Mouse (Mus musculus) brain, embryonic 18.5 days (tissue): ENCODE data around the gene Os9.
"Not testable (repeated sequence)": the region's sequence is repeated elsewhere in the genome, so short reads cannot be mapped to it uniquely, and the experiment has no call there.

ENCODE experiments used
- DNase-seq: peaks from one replicate; pipeline ENCODE4 v3.0.0-alpha.2; 2012; ENCODE audit warnings: low read depth, low spot score

Gene Os9

DNA sequence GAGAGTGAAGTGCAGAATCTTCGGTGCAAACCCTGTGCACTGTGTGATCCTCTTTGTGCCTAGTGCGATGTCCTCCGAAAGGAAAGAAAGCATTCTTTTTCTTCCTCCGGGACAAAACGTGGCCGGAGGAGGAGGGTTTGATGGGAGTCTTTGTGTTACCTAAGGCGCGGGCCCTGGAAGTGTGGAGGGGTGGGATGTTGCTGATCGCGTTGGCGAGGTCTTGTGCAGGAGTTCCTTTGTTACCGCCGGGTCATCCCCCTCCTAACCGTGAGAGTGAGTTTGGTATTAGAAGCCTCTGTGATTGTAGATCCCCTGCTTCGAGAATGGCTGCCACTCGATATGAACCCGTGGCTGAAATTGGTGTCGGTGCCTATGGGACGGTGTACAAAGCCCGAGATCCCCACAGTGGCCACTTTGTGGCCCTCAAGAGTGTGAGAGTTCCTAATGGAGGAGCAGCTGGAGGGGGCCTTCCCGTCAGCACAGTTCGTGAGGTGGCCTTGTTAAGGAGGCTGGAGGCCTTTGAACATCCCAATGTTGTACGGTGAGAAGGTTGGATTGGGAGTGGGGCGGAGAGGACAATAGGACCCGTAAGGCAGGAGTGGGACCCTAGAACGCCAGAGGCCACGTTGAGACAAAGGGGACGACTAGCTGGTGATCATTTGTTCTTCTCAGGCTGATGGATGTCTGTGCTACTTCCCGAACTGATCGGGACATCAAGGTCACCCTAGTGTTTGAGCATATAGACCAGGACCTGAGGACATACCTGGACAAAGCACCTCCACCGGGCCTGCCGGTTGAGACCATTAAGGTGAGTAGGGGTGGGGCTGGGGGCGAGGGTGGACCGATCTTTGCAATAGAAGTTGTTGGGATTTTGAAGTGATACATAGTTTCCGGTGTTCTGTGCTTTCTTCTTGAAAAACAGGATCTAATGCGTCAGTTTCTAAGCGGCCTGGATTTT is 56.7 kb downstream of the Os9 start:
- no peak for DNase-seq

DNA sequence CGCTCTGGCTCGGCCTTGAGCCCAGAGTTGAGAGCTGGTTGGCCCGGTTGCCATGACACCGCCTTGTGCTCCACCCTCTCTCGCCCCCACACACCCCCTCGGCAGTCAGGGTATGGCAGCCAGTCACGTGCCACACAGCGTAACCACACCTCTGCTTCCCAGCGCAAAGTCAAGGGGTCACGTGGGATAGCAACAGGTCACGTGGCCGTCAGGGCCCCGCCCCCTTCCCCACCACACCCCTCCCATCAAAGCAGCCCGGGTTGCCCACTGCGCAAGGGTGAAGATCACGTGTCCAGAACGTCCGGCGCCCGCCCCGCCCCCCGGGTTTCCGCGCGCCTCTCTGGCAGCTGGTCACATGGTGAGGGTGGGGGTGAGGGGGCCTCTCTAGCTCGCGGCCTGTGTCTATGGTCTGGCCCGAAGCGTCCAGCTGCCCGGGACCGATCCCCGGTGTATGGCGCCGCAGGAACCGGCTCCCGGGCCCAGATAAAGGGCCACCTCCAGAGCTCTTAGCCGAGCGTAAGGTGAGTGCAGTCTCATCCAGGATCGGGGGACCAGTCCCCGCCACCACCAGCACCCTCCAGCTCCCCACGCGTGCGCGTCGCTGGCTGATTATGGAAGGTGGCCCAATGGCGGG is 57.6 kb downstream of the Os9 start, which contains the start of gene Cdk4:
Gene Cdk4 (plus strand): TSS at position 296 of the 634 bp plus-strand sequence.
- peak; percentile 97 for DNase-seq

DNA sequence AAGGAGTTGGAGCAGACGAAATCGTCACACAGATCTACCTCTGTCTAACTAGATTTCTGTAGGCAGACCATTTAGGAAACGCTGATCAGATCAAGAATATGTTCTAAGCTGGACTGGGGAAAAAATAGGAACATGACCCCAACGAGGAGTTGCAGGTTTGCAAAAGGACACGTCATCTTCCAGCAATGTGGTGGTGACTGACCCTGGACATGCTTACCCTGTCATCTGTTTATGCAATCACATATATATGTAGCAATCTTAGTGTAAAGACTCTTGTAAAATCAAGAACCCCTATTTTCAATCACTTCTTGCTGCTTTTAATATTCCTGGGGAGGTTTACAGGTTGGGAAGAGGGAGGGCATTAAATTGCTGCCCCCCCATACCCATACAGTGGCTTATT is 58.4 kb downstream of the Os9 start:
- no peak for DNase-seq

DNA sequence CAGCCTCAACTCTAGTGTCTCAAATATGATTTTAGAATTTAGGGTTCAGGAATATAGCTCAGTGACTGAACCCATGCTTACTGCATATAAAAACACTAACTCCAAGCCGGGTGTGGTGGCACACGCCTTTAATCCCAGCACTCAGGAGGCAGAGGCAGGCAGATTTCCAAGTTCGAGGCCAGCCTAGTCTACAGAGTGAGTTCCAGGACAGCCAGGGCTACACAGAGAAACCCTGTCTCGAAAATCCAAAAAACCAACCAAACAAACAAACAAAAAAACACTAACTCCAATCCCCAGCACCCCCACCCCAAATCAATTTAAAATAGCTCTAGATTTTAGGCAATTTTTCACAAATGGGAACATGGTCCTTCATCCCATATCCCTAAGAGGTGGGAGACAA is 58.8 kb downstream of the Os9 start:
- not testable (repeated sequence) for DNase-seq

DNA sequence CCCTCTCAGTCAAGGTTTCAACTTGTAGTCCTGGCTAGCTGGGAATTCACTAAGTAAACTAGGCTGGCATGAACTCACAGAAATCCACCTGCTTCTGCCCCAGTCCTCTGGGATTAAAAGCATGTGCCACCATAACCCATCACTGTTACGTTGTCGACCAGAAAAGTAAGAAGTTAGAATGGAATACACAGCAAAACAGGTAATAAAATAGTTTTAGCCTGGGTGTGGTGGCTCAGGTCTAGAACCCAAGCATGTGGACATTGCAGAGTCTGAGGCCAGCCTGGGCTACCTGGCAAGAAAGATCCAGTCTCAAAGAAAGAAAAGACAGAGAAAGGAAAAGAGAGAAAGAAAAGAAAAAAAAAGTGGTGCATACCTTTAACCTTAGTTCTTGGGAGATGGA is 59.4 kb downstream of the Os9 start:
- no peak for DNase-seq

DNA sequence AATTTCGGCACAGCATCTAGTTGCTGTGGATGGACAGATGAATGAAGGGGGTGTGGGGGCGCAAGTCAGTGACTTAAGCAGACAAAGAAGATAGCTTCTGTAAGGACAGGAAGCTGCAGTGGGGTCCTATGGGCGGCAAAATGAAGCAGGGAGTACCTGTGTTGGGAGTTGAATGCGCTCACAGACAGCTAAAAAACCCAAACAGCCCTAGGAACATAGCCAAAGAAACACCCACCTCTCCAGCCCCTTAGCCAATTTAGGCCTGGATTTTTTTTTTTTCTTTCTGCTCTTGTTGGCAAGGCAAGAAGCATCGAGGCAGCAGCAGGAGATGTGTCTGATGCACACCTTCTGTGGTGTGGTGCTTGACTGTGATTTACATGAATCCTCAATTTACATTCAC is 59.8 kb downstream of the Os9 start:
- DNase-seq: no peak

DNA sequence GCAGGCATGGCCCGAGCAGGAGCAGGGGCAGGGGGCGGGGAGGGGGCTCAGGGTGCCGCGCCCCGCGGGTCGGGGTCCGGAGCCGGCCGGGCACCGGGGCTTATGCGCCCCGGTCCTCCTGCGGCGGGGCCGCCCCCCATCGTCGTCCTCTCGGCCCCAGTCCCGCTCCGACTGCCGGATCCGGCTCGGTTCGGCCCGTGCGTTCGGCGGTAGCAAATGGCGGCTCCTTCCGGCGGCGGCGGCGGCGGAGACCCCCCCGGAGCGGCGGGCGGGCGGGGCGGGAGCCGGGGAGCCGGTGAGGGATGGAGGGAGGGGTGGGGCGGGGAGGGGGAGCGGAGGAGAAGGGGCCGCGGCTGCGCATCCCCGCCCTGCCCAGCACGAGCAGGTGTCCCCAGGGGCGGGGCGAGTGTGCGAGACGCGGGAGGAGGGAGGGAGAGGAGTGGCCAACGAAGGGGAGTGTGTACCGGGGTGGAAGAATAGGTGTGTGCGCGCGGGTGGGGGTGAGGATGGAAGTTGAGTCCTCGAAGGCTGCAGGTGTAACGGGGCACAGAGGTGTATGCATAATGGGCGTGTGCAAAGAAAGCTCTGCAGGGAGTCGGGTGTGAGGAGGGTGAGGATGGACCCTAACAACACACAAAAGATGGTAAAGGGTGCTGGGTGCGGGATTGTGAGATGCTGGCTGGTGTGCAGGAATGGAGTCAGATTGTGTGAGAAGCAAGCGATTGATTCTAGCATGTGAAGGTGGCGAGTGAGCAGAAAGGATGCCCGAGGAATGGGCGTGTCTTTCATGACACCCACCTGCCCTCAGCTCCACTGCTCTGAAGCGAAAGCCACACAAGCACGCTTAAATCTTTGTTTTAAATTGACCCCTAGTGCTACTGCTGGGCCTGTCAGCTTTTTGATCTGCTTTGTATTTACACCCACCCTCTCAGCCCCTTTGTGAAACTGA is 60.7 kb downstream of the Os9 start, which contains the start of gene March9:
Gene March9 (minus strand): TSS at position 217 of the 949 bp plus-strand sequence.
- peak; percentile 86 for DNase-seq

DNA sequence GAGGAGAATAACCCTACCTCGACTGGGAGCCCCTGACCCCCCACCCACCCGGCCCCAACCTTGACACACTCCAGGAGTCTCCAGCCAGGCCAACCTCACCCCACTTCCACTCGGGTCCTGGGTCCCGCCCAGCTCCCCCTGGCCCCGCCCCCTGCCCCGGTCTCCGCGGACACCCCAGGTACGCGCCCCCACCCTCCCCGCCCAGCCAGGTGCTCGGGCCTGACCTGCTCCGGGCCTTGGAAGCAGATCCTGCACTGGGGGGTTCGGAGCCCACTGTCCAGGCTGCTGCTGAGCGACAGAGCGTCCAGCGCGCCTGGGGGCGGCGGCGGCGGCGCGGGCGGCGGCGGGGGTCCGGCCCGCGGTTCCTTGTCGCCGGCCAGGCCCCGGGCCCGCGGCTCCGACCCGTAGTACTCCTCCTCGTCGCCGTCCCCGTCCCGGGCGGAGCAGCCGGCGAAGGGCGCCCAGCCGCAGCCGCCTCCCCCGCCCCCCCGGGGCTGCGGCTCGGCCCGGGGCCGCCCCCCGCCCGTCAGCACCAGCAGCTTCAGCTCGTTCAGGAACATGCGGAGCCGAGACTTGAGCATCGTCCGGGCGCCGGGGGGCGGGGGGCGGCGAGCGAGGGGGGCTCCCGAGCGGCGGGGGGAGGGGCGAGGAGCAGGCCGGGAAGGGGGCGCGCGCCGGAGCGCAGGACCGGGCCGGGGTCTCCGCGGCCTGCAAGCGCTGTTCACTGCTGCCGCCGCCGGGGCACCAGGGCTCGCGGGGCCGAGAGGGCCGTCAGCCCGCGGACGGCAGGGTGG is 61.6 kb downstream of the Os9 start:
- no peak for DNase-seq

DNA sequence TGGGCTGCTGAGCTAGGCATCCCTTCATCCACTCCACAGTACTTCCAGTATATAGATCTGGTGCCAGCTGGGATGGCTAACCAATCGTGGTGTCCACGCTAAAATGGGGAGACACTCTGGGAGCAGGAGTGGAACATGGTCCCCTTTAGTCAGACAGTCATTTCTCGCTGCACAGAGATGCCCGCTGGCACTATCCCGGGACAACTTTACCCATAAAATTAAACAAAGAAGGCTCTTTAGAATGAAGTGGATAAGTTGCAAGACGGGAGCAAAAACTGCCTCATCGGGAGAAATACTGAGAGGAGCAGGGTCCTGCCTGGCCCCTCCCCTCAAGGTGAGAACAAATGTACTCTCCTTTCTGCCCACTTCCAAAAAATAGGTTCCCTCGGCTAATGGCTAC is 62.2 kb downstream of the Os9 start:
- no peak for DNase-seq

DNA sequence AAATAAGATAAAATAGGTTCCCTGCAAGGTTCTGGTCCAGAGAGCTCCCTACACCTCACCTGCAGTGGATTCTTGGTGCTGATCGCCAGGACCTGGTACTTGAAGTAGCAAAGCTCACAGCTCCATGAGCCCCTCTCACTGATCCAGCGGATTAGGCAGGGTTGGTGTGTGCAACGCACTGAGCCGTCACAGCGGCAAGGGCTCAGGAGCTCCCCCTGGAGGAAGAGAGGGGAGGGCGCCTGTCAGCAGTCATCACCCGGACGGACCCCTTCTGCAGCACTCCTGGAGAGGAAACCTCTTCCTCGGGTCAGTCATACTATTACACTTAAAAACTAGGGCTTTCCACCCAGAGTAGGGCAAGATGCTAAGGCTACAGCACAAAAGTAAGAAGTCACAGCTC is 62.8 kb downstream of the Os9 start:
- DNase-seq: no peak

DNA sequence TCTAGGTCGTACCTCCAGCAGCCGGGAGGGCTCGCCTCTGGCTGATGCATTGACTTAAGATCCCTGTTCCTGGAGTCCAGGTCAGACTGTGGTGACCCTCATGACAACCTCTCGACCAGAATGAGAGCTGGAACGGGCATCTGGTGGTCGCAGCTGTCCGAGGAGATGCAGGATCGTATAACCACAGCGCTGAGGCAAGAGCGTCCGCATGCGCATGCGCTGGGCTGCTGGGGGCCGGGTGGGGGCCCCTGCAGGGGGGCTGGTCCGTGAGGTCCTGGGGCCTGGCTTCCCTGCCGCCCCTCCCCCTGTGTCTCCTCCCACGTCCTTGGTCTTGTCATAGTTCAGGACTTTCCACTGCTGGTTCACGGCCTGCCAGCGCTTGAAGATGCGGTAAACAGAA is 64.4 kb downstream of the Os9 start:
- no peak for DNase-seq

DNA sequence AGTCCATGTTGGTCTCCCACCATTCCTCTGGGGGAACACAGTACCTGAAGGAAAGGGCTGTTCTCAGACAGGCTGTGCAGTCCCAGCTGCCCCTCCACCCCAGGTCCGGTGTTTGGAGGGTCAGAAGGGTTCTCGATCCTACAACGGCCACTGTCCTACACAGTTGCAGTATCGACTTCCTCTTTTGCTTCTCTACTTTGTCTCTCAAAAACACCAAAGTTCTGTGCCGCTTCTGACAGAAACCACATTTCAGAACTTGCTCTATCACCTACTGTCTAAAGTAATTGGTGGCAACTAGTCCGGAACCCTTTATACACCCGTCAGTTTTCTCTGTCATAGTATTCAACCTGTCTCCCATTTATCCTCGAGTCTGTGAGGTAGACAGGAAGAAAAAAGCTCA is 65.5 kb downstream of the Os9 start:
- no peak for DNase-seq

DNA sequence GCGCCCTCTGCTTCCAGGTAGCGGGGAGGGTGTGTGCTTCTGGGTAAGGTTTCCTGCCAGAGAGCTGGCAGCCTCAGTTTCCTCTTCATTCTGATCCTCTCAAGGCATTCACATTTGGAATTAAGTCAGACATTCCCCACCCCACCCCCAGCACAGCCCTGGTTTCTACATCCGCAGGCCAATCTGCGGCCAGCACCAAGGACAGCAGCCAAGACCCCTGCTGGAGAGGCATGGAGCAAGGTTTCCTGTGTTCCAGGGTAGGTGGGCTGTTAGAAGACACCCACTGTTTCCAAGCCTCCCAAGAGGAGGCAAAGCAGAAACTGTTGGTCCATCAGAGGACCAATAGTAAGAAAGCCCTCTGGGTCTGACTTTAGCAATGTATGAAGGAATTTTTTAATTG is 66.3 kb downstream of the Os9 start:
- DNase-seq: no peak

DNA sequence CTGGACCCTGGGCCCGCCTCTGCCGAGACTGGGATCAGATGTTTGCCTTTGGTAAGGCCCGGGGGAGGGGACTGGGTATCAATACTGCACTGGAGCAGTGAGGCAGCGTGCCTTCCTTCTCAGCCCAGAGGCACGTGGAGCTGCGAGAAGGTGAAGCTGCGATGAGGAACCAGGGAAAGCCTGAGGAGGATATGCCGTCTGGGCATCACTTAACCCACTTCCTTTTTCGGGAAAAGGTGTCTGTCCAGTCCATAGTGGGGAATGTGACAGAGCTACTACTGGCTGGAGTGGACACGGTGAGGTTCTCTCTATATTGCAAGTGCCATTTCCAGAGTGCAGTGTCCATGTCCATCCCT is 70.8 kb downstream of the Os9 start:
- DNase-seq: no peak

DNA sequence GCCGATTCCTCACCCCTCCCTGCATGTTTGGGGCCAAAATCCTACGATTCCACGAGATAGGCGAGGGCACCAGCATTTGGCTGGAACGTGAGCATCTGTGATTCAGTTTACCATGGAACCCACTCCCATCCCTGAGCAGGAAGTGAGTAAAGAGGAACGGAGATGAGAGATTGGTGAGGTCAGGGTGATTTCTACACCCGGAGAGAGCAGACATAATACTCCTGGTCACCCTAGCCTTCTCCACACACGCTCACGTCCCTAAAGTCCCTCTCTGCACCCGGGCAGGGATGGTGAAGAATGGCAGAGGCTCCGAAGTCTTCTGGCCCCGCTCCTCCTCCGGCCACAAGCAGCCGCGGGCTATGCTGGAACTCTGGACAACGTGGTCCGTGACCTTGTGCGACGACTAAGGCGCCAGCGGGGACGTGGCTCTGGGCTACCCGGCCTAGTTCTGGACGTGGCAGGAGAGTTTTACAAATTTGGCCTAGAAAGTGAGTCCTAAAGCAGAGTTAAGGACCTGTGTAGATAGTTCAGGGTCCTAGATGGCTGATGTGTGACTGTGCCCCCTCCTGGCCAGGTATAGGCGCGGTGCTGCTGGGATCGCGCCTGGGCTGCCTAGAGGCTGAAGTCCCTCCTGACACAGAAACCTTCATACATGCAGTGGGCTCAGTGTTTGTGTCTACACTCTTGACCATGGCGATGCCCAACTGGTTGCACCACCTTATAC is 71.4 kb downstream of the Os9 start:
- DNase-seq: no peak

DNA sequence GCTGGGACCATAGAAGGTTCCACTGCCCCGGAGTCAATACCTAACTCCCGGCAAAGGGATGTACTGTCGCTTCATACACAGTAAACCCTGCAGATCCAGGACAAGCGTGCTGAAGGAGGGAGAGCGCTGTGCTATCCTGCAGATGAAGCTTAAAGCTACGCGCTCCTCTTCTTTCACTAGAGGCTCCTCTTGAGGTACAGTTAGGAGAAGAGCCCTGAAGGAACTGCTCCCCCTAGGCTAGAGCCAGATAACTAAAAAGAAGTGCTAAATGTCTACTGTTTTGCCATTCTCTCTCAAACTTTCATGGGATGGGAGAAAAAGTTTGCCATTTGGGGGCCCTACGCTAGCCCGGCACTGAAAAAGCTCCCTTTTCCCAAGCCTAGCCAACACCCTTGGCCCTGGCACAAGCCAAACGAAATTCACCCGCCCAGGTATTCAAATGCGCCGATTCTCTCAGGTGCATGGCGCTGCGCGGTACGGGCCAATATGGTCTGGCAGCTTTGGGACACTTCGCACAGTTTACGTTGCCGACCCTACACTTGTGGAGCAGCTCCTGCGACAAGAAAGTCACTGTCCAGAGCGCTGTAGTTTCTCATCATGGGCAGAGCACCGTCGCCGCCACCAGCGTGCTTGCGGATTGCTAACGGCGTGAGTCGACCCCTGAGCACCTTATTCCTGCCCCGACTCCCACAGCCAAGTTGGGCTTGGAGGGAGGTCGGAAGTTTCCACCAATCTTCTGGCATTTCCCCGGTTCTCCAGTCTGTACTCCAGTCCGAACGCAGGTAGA is 72.1 kb downstream of the Os9 start:
- no peak for DNase-seq

DNA sequence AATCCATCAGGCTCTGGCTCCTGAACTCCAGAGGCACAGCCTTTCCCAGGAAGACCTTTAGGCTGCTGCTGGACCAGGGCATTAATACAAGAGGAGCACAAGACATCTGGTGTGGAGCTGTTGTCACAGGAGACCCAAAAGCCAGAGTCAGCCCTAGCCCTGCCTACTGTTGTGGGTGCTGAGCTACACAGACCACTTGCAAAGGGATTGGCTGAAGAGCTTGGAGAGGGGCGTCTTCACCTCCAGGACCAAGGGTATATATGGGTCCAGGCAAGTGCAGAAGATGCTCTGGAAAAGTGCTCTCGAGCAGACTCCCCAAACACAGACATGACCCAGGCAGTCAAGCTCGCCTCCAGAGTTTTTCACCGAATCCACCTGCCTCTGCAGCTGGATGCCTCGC is 73.0 kb downstream of the Os9 start, which contains the start of gene Cyp27b1:
Gene Cyp27b1 (plus strand): TSS at position 297 of the 400 bp plus-strand sequence.
- DNase-seq: no peak
